Mouse (Mus musculus) neural tube, embryonic 15.5 days (tissue): ENCODE data around the gene Rasd2. TPM values are rescaled to one million over a fixed set of nuclear protein-coding genes. Genes with fewer than 3 reads are reported as not detected.

Experiments
- ATAC-seq: fragments of 200-750 bp; cut with Nextera tagmentation; 2 replicates; pipeline ENCODE4 v1.8.0; 2017; ENCODE audit warnings: mild to moderate bottlenecking, moderate TSS enrichment, moderate library complexity; ENCODE audit not compliant: low FRiP score
- H3K27ac ChIP-seq: fragments of 300-500 bp; sonication (generic); replicated peaks from 2 replicates; pipeline ENCODE4 v1.5.1; 2015; ENCODE audit warnings: mild to moderate bottlenecking, inconsistent platforms
- H3K27me3 ChIP-seq: fragments of 300-500 bp; sonication (generic); replicated peaks from 2 replicates; pipeline ENCODE4 v1.6.1; 2015; ENCODE audit warnings: inconsistent platforms
- H3K36me3 ChIP-seq: fragments of 300-500 bp; sonication (generic); 2 replicates; pipeline ENCODE4 v1.6.1; 2015; ENCODE audit warnings: inconsistent platforms
- H3K4me1 ChIP-seq: fragments of 300-500 bp; sonication (generic); 2 replicates; pipeline ENCODE4 v1.6.1; 2015; ENCODE audit warnings: inconsistent platforms
- H3K4me2 ChIP-seq: fragments of 300-500 bp; sonication (generic); 2 replicates; pipeline ENCODE4 v1.6.1; 2015; ENCODE audit warnings: inconsistent platforms, mild to moderate bottlenecking, moderate library complexity
- H3K4me3 ChIP-seq: fragments of 300-500 bp; sonication (generic); replicated peaks from 2 replicates; pipeline ENCODE4 v1.5.1; 2015; ENCODE audit warnings: mild to moderate bottlenecking, inconsistent platforms
- H3K9ac ChIP-seq: fragments of 300-500 bp; sonication (generic); replicated peaks from 2 replicates; pipeline ENCODE4 v1.6.1; 2015; ENCODE audit warnings: mild to moderate bottlenecking, inconsistent platforms
- H3K9me3 ChIP-seq: fragments of 300-500 bp; sonication (generic); replicated peaks from 2 replicates; pipeline ENCODE4 v1.6.1; 2016; ENCODE audit warnings: inconsistent platforms
- WGBS: fragments of 180-500 bp; shearing (Covaris S2); methylation state at CpG from one replicate; pipeline ENCODE4 v1.1.7; 2015; ENCODE audit warnings: mixed read lengths; 5-methylcytosine and 5-hydroxymethylcytosine counted together
- polyA plus RNA-seq: library from polyadenylated mRNA; unstranded; fragments of >200 nt; fragmentation: Nextera tagmentation; extraction: Ambion mirVana; gene quantifications from 2 replicates; pipeline ENCODE4 v1.2.1, GENCODE M21; 2015

Gene Rasd2
- polyA plus RNA-seq, 1 experiment from 2014 or later, result 4.4 TPM

DNA sequence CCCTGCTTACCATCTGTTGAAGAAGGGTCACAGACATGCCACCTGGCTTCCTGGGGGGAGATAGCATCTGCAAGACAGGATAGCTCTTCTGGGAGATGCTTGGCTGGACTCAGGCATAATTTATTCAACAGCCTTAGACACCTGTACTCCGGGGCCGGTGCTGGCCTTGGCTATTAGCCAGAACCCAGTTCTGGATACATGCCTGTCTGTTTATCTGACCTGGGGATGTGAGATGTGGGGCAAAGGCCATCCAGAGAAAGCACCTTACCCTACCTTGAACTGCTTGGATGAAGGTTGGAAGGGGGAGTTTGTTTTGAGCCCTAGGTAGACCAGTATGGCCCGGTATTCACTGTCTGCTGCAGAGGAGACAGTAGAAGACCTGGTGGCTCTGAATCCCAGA, 10.8 kb upstream of the Rasd2 start:
- WGBS, result 76% methylated on average over 3 of the region's 3 CpGs
- Histone ChIP-seq H3K4me1 (peaks cover 3% of the 10 kb centered on the region; the same call in 1 of the 2 replicates), H3K9me3 (no peaks in the 10 kb centered on the region), H3K4me2 (no peak overlapping the region), H3K27ac (no peak overlapping the region), H3K27me3 (no peaks in the 10 kb centered on the region), H3K4me3 (no peak overlapping the region), H3K36me3 (no peaks in the 10 kb centered on the region), H3K9ac (no peak overlapping the region)
- no peak for ATAC-seq

DNA sequence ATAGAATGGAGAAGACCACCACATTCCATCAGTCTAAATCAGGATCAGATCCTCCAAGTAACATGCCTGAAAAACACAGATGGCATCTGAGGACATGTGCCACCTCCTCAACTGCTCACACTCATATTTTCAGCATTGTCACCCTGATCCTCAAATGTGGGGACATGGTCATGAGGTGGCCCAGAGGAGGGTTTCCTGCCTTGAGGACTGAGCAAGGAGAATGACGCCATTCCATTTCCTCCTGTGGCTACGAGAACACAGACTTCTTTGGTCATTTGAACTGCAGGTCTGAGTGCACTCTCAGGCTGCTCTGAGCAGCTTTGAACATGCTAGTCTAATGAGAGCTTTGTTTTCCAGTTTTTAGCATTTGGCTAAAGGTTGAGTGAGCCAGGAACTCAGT, 10.3 kb upstream of the Rasd2 start:
- no peak overlapping the region for H3K4me3 ChIP-seq
- WGBS, result 95% methylated on average over 2 of the region's 2 CpGs
- H3K36me3 ChIP-seq, result no peaks in the 10 kb centered on the region
- H3K4me1 ChIP-seq, result peaks cover 3% of the 10 kb centered on the region; the same call in 1 of the 2 replicates
- no peaks in the 10 kb centered on the region for H3K9me3 ChIP-seq
- no peak for ATAC-seq
- H3K27ac ChIP-seq, result no peak overlapping the region
- no peak overlapping the region for H3K4me2 ChIP-seq
- no peaks in the 10 kb centered on the region for H3K27me3 ChIP-seq
- H3K9ac ChIP-seq, result no peak overlapping the region

DNA sequence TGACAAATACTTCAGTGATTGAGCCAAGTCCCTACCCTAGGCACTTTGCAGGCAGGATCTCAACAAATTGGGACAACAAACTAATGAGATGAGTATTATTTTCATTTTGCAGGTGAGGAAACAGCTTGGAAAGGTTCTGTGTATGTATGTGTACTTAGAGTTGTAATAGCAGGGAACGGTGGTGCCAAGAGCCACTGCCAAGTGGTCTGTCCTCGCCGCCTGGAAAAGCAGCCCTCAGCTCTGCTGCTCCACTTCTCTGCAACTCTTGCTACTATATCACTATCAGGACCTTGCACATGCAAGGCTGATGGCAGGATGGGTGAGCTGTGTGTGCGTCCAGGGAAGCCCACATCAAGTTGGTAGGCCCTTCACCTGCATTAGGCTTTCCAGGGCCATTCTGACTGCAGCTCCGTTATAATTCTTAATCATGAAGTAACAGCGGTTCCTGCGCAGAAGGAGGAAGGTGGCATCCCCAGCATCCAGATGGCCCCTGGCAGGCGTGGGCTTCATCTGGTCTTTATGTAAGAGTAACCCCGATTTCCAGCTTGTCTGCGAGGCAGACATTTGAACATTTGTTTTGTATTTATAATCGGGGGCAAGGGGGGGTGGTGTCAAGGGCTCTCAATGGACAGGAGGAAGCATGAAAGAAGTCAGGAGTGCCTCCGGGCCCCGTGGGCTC, 9.4 kb upstream of the Rasd2 start:
- 0 out of 2 replicates have a peak, but pooled peaks cover 3% of the 10 kb centered on the region for H3K4me1 ChIP-seq
- ATAC-seq, result no peak
- no peak overlapping the region for H3K27ac ChIP-seq
- H3K4me2 ChIP-seq, result no peak overlapping the region
- no peaks in the 10 kb centered on the region for H3K36me3 ChIP-seq
- H3K27me3 ChIP-seq, result no peaks in the 10 kb centered on the region
- H3K4me3 ChIP-seq, result no peak overlapping the region
- H3K9ac ChIP-seq, result no peak overlapping the region
- no peaks in the 10 kb centered on the region for H3K9me3 ChIP-seq
- WGBS, result 87% methylated on average over 13 of the region's 13 CpGs

DNA sequence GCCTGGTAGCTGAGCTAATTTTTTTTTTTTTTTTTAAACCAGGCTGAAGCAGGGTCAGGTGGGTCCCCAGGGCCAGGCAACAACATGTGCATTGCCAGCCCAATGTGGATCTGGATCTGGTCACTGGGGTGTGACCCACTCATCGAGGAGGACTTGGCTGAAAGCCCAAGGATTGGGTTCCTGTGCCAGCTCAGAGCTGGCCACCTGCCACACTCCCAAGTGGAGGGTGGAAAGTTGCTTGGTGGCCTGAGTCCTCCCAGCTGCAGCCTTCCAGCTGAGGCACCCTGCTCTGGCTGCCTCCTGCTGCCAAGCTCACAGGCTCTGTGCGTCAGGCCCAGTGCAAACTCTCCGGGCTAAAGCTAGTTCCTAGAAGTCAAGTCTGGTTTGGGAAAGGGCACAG, 2.3 kb upstream of the Rasd2 start:
- Histone ChIP-seq H3K9ac (no peak overlapping the region), H3K9me3 (no peaks in the 10 kb centered on the region), H3K4me2 (no peak overlapping the region), H3K4me3 (no peak overlapping the region), H3K36me3 (no peaks in the 10 kb centered on the region), H3K27me3 (peaks cover 46% of the 10 kb centered on the region), H3K27ac (no peak overlapping the region), H3K4me1 (peaks cover 24% of the 10 kb centered on the region)
- WGBS, result 47% methylated on average over 3 of the region's 3 CpGs
- no peak for ATAC-seq

DNA sequence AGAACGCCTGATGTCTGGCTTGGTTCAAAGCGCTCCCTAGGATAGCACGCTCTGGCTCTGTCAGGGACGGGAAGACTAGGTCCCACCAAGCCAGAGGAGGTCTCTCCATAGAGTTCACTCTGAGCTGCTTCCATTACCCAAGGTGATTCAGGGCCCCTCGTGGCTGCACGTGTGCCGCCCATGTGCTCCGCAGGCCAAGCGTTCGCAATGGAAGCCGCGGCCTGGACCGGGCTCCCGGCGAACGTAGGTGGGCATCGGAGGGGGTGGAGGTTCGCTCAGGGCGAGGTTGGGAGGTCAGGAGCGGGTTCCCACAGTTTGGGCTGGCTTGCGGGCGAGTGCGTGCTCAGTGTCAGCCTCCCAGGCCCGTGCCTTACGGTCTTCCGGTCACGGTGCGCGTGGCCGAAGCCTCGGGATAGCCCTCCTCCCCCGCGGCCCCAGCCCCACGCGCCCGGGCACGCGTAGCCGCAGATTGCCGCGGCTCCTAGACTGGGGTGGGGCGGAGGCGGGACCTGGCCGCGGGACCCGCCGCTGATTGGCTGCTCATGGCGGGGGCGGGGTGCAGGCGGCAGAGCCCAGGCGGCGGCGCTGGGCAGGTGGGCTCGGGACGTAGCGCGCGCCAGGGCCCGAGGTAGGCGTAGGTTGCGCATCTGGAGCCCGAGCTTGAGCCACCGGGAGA, 975 bp upstream of the Rasd2 start:
- Histone ChIP-seq H3K9ac (peak overlapping the region; percentile 55), H3K27ac (no peak overlapping the region), H3K4me1 (peaks cover 24% of the 10 kb centered on the region), H3K36me3 (no peaks in the 10 kb centered on the region), H3K9me3 (no peaks in the 10 kb centered on the region), H3K27me3 (peaks cover 56% of the 10 kb centered on the region), H3K4me3 (peak overlapping the region; percentile 63), H3K4me2 (peak overlapping the region; percentile 99)
- WGBS, result 1% methylated on average over 52 of the region's 63 CpGs
- peak; percentile 96 for ATAC-seq

DNA sequence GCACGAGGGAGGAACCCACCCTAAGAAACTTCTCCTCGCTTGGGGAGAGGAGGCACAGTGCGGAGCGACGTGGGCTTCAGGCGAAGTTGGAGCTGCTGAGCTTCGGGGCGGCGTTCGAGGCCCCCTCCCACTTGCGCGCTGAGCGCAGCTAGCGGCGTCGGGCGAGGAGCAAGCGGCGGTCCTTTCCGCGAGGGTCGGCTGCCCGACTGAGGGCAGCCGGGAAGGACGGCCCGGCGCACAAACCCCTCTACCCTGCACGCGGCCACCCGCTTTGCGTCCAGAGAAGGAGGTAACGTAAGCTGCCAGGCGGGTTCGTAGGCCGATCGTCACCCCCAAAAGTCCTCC, 465 bp upstream of the Rasd2 start:
- no peaks in the 10 kb centered on the region for H3K36me3 ChIP-seq
- H3K4me1 ChIP-seq, result peaks cover 24% of the 10 kb centered on the region
- H3K27ac ChIP-seq, result no peak overlapping the region
- H3K27me3 ChIP-seq, result peaks cover 57% of the 10 kb centered on the region
- H3K9ac ChIP-seq, result peak overlapping the region; percentile 55
- peak overlapping the region; percentile 63 for H3K4me3 ChIP-seq
- no peaks in the 10 kb centered on the region for H3K9me3 ChIP-seq
- WGBS, result 1% methylated on average over 32 of the region's 36 CpGs
- H3K4me2 ChIP-seq, result peak overlapping the region; percentile 99
- ATAC-seq, result peak; percentile 74

DNA sequence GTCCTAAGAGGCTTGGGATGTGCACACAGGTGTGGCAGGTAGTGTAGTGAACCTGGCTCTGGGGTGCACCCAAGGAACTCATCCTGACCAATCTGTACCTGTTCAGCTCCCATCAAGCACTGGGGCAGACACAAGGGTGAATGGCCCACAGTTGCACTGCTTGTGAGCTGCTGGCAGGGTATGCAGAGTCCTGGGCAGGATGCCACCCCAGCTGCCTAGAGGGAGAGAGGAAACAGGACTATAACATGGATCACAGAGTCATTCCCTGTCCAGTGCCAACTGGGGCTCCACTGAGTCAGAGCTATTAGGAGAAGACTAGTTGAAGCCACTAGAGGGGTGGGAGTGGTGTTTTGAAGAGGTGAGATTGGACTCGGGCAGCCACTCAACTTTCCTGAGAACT, 1.3 kb downstream of the Rasd2 start:
- Histone ChIP-seq H3K36me3 (no peaks in the 10 kb centered on the region), H3K4me3 (no peak overlapping the region), H3K27me3 (peaks cover 54% of the 10 kb centered on the region), H3K4me2 (no peak overlapping the region), H3K4me1 (peaks cover 24% of the 10 kb centered on the region), H3K9me3 (no peaks in the 10 kb centered on the region), H3K9ac (no peak overlapping the region), H3K27ac (no peak overlapping the region)
- WGBS, result 69% methylated on average over 1 of the region's 1 CpGs
- no peak for ATAC-seq

DNA sequence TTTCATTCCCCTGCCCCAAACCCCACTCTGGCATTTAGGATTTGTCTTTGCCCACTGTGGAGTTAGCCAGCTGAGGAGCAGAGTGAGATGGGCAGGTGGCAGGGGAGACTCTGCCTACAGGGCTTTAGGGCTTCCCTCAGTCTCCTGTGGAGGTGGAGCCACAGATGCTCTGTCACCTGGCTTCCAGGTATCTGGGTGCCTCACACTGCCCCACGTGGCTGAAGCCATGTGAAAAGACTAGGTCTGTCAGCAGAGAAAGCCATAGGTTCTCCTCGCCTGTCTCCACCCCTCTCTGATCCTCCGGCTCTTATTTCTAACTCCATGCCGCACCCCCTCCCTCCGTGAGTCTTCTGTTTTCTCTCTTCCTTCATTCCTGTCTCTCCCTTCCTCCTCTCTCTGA, 2.2 kb downstream of the Rasd2 start:
- Histone ChIP-seq H3K4me2 (no peak overlapping the region), H3K27ac (no peak overlapping the region), H3K36me3 (no peaks in the 10 kb centered on the region), H3K4me3 (no peak overlapping the region), H3K9me3 (no peaks in the 10 kb centered on the region), H3K9ac (no peak overlapping the region), H3K4me1 (peaks cover 24% of the 10 kb centered on the region), H3K27me3 (peaks cover 51% of the 10 kb centered on the region)
- 35% methylated on average over 5 of the region's 5 CpGs for WGBS
- ATAC-seq, result no peak

DNA sequence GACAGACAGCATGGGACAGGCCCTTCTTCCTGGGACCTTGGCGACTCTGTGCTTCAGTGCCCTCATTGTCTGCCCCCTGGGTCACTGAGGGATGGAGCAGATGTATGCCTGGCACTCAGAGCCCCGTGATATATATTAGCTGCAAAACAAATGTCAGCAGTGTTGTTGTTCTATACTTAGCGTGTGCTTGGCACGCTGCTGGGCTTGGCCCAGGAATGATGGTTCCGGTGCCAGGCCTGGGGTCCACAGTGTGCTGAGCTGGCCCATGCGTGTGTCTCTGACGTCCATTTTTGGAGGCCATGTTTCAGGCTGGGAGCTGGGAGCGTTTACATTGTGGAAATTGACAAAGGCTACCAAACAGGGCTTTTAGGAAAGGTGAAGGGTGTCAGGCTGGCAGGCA, 3.1 kb downstream of the Rasd2 start:
- H3K9ac ChIP-seq, result no peak overlapping the region
- peaks cover 24% of the 10 kb centered on the region for H3K4me1 ChIP-seq
- no peaks in the 10 kb centered on the region for H3K9me3 ChIP-seq
- no peak overlapping the region for H3K4me3 ChIP-seq
- 83% methylated on average over 8 of the region's 8 CpGs for WGBS
- H3K4me2 ChIP-seq, result no peak overlapping the region
- H3K27ac ChIP-seq, result no peak overlapping the region
- no peaks in the 10 kb centered on the region for H3K36me3 ChIP-seq
- no peak for ATAC-seq
- H3K27me3 ChIP-seq, result peaks cover 47% of the 10 kb centered on the region

DNA sequence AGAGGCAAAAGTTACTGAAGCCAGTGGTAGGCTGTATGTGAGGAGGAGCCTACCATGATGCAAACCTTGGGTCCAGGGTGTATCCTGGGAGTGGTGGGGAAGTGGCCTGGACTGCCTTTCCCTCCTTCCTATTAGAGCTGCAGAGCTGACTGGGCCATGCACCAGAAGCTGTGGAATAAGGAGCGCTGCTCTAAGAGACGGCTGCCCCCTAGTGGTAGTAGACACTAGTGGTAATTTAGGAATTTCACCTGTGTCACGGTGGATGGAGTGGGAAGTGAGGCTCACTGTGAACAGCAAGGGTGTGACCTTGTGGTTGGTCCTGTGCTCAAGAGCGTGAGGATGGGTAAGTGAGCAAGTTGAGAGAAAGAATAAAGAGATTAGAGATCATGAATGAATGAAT, 4.2 kb downstream of the Rasd2 start:
- Histone ChIP-seq H3K27ac (no peak overlapping the region), H3K27me3 (peaks cover 41% of the 10 kb centered on the region), H3K4me1 (peaks cover 15% of the 10 kb centered on the region), H3K9me3 (no peaks in the 10 kb centered on the region), H3K9ac (no peak overlapping the region), H3K4me3 (no peak overlapping the region), H3K36me3 (no peaks in the 10 kb centered on the region), H3K4me2 (no peak overlapping the region)
- no peak for ATAC-seq
- 20% methylated on average over 4 of the region's 4 CpGs for WGBS

DNA sequence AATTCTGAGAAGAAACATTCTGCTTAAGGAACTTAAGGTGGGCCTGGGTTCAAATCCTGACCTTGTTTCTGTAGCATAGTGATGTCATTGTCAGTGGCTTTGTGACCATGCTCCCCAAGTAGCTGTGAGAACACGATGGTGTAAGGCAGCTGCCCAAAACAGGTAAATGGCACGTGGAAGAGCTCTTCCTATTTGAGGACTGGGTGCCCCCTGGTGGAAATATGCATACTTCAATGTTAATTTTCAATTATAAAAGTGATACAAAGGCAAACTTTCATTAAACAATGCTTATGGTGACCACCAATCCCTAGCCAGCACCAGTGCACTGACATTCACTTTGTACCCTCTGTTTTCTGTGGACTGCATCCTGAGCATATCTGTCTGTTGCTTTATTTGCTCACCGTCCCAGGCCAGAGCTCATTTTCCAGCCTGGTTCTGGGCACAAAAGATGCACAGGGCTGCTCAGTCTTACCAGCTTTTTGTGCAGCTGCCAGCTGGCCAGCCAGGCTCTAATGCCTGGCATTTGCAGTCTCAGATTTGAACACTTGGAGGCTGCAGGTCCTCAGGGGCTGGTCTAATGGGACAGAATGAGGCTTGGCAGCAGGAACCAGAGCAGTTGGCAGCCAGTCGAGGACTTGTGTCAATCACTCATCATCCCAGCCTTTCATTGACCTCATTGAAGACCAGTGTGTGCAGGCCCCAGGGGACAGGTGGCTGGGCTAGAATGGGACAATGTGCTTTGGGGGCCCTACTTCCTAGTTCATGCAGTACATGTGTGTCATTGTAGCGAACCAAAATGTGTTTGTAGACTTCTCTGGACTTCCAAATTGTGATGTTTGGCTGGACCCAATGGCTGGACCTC, 6.4 kb downstream of the Rasd2 start:
- whole genome bisulfite sequencing, result 44% methylated on average over 5 of the region's 5 CpGs
- ATAC-seq, result peak; percentile 27; the same call in 1 of the 2 replicates

More for the DNA sequence above, 6.4 kb downstream of the Rasd2 start:
- H3K4me1 ChIP-seq, result 0 out of 2 replicates have a peak, but pooled peaks cover 1% of the 10 kb centered on the region
- no peak overlapping the region for H3K4me2 ChIP-seq
- H3K9me3 ChIP-seq, result no peaks in the 10 kb centered on the region
- no peaks in the 10 kb centered on the region for H3K36me3 ChIP-seq
- no peak overlapping the region for H3K27ac ChIP-seq
- H3K27me3 ChIP-seq, result peaks cover 25% of the 10 kb centered on the region
- H3K4me3 ChIP-seq, result no peak overlapping the region
- no peak overlapping the region for H3K9ac ChIP-seq
